Comparison of ENCODE assay signal across 8 mouse cellular contexts in the genomic region with DNA sequence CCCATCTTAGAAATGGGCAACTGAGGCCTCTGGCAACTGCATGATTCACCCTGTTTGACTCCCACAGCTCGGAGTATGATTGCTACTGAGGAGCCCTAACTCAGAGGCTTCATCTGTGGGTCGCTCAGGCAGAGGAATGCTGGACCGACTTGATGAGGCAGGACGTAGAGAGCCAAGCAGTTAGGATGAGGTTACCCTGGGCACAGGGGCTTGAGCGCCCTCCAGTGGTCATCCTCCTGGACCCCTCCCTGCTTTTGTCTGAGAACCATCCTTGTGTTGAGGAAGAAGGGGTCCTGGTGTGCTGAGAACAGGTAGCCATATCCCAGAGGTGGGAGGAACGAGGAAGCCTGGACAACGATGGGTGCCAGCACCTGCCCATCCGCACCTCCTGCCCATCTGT.
A peak's percentile ranks its signal among the peaks of the same experiment; 100 is the strongest.
DNase-seq lines count a peak whose midpoint lies in the region; ATAC-seq and TF ChIP-seq lines count a peak whose summit lies in the region.

No protein-coding gene starts in this region.

- H3K27me3 ChIP-seq in C2C12 (ENCODE audit: control insufficient read depth, insufficient read depth, insufficient read length), result peaks cover 64% of the 10 kb centered on the region
- H3K27me3 ChIP-seq in hindbrain, postnatal 0 days (ENCODE audit: insufficient read depth, low read length), result peaks cover 6% of the 10 kb centered on the region

- H3K4me1 ChIP-seq in hindbrain, postnatal 0 days (ENCODE audit: insufficient read depth, low read length), result no peaks in the 10 kb centered on the region

- no peaks in the 10 kb centered on the region for H3K79me2 ChIP-seq in C2C12 (ENCODE audit: control insufficient read depth, insufficient read depth)

- ATAC-seq in hindbrain, postnatal 0 days, result peak; percentile 41; the same call in 1 of the 2 replicates
- ATAC-seq in megakaryocyte-erythroid progenitor cell, adult 5-6 weeks (replicated peaks; ENCODE audit: low FRiP score, low TSS enrichment, poor library complexity, severe bottlenecking), result peak; percentile 39; the same call in 1 of the 2 replicates
- no peak for ATAC-seq in monocyte, adult 5-6 weeks (replicated peaks; ENCODE audit: insufficient number of reproducible peaks, low FRiP score, low TSS enrichment, poor library complexity, severe bottlenecking)

- H3K4me2 ChIP-seq in hindbrain, postnatal 0 days (ENCODE audit: low read depth, low read length), result no peak overlapping the region

- H3K27ac ChIP-seq in hindbrain, postnatal 0 days, result no peak overlapping the region

- peak; percentile 9 for TF ChIP-seq CTCF in C2C12 (IDR thresholded peaks at IDR 0.05; ENCODE audit: control insufficient read depth, insufficient read depth, insufficient read length)
- TF ChIP-seq CTCF in brain, embryonic 14.5 days (IDR thresholded peaks at IDR 0.05; ENCODE audit: borderline replicate concordance, extremely low read depth, insufficient read depth, insufficient read length), result peak; percentile 65
- peak; percentile 69 for TF ChIP-seq CTCF in hindbrain, postnatal 0 days (IDR thresholded peaks at IDR 0.05; ENCODE audit: low read depth)

- no peak overlapping the region for H3K4me3 ChIP-seq in C2C12 (ENCODE audit: insufficient read depth, poor library complexity, severe bottlenecking)
- H3K4me3 ChIP-seq in hindbrain, postnatal 0 days (ENCODE audit: low read length), result no peak overlapping the region

- 15% methylated on average over 8 of the region's 8 CpGs for WGBS in hindbrain, postnatal 0 days

- no peaks in the 10 kb centered on the region for H3K79me3 ChIP-seq in C2C12 (ENCODE audit: low read depth)

- DNase-seq in heart, postnatal 10 days, result peak; percentile 10 to 37
- no peak for DNase-seq in heart, postnatal 25 days (ENCODE audit: low spot score)
- DNase-seq in brain, embryonic 14.5 days (ENCODE audit: low read depth), result peak; percentile 52
- peak; percentile 69 for DNase-seq in hindbrain, postnatal 0 days (ENCODE audit: low spot score)
- DNase-seq in ovary, postnatal 36 days (ENCODE audit: low spot score), result no peak

- no peak for TF ChIP-seq POLR2A in brain, embryonic 14.5 days (IDR thresholded peaks at IDR 0.05; ENCODE audit: borderline replicate concordance, extremely low read depth, insufficient read depth, insufficient read length, poor library complexity, severe bottlenecking)

- no peak overlapping the region for H3ac ChIP-seq in C2C12 (ENCODE audit: control insufficient read depth, insufficient read length, low read depth)

- H3K36me3 ChIP-seq in C2C12 (ENCODE audit: control insufficient read depth, insufficient read depth), result no peaks in the 10 kb centered on the region
- H3K36me3 ChIP-seq in hindbrain, postnatal 0 days (ENCODE audit: insufficient read depth, low read length), result no peaks in the 10 kb centered on the region

- no peaks in the 10 kb centered on the region for H3K9me3 ChIP-seq in hindbrain, postnatal 0 days (ENCODE audit: low read length)

- intact Hi-C loops in heart, postnatal 10 days (cut with DNase I), result loop anchor here (10.0 kb wide), 1 partner anchor 315 kb away; the partner anchor contains the start of genes Cox19 and Cyp2w1
- intact Hi-C loops in heart, postnatal 25 days (cut with DNase I), result loop anchor here (10.0 kb wide), 1 partner anchor 345 kb away; the partner anchor contains the start of gene Adap1

- no peak overlapping the region for H3K9ac ChIP-seq in hindbrain, postnatal 0 days (replicated peaks; ENCODE audit: low read length)

TF ChIP-seq in C2C12, 6 proteins besides CTCF, POLR2A, EP300 and RAD21:
- TF ChIP-seq MYOD1 (IDR thresholded peaks at IDR 0.05; ENCODE audit: control insufficient read depth, insufficient read length, low read depth) (no peak), CEBPB (IDR thresholded peaks at IDR 0.05; ENCODE audit: low read depth) (no peak), MAX (IDR thresholded peaks at IDR 0.05) (no peak), USF1 (IDR thresholded peaks at IDR 0.05; ENCODE audit: low read depth) (no peak), FOSL1 (IDR thresholded peaks at IDR 0.05; ENCODE audit: insufficient read depth, low read length, poor library complexity, severe bottlenecking) (no peak), MYOG (IDR thresholded peaks at IDR 0.05; ENCODE audit: control insufficient read depth, extremely low read depth, insufficient read length) (no peak)

Comparison
In these comparisons a context has a peak if more than half of its experiments do, and no peak if none do; other contexts are left out.
1. DNase-seq: peak in heart, postnatal 10 days (2 of 2), brain, embryonic 14.5 days (single experiment) and hindbrain, postnatal 0 days (single experiment); none in heart, postnatal 25 days (single experiment) and ovary, postnatal 36 days (single experiment).
2. CTCF ChIP-seq: peak in every context shown above with its lines; median percentile 69 in hindbrain, postnatal 0 days; 65 in brain, embryonic 14.5 days; 9 in C2C12.